Mouse (Mus musculus) embryonic fibroblast, embryonic 13.5 days (primary cell): ENCODE results near the gene Tmem259.

Source experiments
- CTCF ChIP-seq: IDR thresholded peaks from 2 replicates; pipeline ENCODE4 v1.5.1; 2011; ENCODE audit warnings: mild to moderate bottlenecking, control low read depth, low read length, moderate library complexity, borderline replicate concordance; ENCODE audit not compliant: insufficient read depth
- POLR2A ChIP-seq: IDR thresholded peaks from 2 replicates; pipeline ENCODE4 v1.6.1; 2011; ENCODE audit warnings: low read depth, mild to moderate bottlenecking, control low read depth, low read length, moderate library complexity

- no peak for TF ChIP-seq CTCF
- TF ChIP-seq POLR2A, result no peak
These were observed 18.8 kb downstream of the Tmem259 start for GRCm38 (mm10) chr10:79965325-79965724.
